Mouse (Mus musculus) cerebellum, adult 11 months (tissue): Measurements from ENCODE around the gene Mettl7a3.
"Not testable (repeated sequence)": the region's sequence is repeated elsewhere in the genome, so short reads cannot be mapped to it uniquely, and the experiment has no call there.

ENCODE experiments used
- DNase-seq: peaks from one replicate; pipeline ENCODE4 v3.0.0; 2022

The Mettl7a3 gene

DNA sequence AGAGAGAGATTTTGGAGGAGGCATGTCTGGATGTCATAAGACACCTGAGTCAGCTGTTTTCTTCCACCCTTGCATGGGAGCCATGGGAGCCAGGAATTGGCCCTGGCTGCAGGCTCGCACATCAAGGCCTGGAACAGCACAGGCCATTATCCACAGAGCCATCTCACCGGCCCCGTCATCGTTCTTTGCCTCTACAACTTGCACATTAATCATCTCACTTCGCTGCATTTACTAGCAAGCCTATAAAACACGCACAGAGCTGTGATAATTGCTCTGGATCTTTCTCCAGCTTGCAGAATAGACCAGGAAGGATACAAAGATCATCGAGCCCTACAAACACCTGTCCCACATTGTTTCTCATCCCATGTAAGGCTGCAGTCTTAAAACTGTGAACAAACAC is 4.0 kb upstream of the Mettl7a3 start:
- DNase-seq = no peak

DNA sequence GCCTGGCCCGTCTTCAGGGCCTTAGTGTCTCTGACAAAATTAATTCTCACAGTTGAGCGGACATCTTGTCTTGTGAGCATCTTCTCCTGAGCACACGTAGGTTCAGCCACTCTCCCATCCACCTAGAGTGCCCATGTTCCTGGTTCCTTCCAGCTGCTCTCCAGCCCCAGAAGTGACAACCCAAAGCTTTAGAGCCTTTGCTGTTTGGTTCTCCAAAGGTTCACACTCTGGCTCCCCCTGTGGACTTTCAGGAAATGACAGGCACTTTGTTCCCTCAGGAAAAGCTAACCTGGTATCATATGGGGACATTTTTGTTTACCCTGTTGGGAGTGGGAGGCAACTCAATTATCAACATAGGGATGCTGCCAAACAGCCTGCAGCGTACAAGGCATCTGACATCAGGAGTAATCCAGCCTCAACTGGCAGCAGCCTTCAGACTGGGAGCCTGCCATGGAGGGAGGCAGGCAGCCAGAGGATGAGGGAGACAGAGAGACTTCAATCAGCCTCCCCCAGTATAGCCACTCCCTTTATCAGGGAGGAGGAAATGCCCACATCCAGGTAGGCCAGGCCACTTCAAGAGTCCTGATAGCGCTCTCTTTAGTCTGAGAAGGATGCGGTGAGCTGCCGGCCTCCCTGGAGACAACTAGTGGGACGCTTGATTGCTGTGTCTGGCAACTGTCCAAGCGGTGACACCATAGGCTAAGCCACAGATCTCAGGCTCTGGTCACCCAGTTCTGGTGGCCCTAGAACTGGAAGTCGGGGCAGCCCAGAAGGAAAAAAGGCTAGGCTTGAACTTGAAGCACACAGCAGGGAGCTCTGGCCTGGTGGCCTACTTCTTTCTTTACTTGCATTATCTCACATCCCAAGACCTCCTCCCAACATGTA is 2.4 kb upstream of the Mettl7a3 start:
- DNase-seq = not testable (repeated sequence)

DNA sequence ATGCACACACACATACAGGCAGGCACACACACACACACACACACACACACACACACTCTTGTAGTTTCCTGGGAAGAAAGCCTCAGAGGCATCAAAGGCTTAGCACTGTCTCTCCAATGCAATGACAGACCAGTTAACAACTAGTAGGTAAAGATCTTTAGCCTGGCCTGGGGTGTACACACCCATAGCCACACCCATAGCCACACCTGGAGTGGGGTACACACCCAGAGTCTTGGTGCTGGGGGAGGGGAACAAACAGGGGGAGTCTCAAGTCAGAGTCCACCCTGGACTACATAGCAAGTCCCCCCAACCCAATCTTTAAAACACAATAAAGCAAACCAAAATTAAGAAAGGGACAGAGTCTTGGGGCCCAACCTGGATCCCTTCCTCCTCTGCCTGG is 2.6 kb downstream of the Mettl7a3 start:
- not testable (repeated sequence) for DNase-seq

DNA sequence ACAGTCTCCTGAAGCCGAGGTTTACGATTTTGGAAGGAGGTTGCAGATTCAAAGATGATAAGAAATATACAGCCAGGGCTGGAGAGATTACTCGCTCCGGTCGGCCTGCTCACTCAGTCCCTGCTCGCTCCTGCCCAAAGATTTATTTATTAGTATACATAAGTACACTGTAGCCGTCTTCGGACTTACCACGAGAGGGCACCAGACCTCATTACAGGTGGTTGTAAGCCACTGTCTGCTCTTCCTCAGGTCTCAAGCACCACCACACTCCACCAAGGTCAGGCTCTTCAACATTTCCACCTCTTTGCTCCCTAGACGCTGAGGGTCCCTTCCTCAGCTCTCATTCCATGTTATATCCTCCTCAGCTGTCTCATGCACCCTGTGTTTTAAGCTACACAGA is 3.1 kb downstream of the Mettl7a3 start:
- peak; percentile 43 for DNase-seq

DNA sequence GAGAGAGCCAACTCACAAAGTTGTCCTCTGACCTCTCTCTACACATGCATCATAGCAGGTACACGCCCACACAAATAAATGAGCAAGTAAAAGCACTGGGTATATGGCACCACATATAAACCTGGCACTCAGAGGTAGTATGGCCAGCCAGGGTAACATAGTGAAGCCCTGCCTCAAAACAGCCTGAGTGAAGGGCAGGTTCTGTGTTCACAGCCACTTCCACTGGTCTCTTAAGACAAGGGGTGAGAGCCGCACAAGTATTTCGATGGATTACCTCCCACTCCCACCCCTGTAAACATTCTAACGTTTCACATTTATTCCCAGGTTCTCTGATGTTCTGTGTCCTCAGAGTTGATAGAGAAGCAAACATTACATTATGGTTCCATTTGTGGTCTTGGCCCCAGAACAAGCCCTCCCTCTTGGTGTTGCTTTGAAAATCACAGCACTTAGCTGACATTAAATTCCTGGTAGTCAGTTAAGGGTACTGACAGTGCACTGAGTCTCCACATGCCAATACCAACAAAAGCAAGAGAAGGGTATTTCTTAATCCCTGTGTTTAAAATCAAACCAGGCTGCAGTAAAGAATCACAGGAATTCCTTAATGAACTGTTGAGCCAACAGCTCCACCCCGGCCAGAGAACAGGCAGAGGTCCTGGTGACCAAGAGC is 6.7 kb downstream of the Mettl7a3 start:
- not testable (repeated sequence) for DNase-seq

DNA sequence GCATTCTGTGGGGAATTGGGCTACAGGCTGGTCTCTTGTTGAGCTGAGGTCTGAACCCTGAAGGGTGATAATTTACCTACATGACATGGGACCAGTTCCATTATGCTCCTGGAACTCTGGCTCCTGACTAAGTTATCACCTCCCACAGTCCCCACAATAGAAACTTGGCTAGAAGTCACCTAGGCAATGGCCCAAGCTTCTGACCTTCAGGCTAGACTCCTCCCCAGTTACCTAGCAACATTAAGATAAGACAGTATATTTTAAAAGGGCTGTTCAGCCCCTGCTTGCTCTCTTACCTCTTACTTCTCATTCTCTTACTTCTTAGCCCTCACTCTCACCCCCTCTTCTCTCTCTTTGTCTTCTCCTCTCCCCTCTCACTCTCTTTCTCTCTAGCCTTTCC is 10.8 kb downstream of the Mettl7a3 start:
- DNase-seq = no peak

DNA sequence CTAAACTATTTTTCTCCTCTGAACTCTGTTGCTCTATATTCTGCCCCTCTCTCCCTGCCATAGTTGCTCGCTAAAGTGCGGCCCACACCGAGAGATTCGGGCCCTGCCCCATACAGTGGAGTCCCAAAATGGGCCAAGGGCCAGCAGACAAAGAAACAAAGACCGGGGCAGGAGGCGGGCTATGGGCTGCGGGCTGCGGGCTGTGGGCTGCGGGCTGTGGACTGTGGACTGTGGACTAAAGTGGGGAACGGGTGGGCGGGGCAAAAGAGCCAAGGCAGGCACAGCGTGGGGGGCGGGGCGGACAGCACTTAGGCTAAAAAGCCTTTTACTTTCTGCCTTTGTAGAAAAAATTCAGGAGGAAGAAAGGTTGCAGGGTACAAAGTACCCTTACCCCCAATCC is 12.0 kb downstream of the Mettl7a3 start:
- DNase-seq = no peak

DNA sequence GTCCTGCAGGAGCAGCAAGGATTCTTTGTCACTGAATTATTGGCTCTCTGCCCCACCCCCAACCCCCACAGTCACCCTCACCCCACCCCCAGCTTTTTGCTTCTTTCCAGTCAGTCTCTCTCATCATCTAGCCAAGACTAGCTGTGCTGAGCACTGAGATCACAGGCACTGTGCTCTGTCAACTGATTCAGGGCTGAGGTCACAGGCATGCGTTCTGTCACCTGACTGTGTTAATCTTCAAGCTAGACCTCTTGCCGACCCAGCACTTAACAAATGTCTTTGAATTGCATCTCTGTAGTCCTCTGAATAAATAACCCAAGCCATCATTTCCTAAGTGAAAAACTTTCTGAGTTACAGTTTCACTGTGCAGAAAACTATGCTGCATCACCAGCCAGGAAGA is 14.8 kb downstream of the Mettl7a3 start:
- no peak for DNase-seq

DNA sequence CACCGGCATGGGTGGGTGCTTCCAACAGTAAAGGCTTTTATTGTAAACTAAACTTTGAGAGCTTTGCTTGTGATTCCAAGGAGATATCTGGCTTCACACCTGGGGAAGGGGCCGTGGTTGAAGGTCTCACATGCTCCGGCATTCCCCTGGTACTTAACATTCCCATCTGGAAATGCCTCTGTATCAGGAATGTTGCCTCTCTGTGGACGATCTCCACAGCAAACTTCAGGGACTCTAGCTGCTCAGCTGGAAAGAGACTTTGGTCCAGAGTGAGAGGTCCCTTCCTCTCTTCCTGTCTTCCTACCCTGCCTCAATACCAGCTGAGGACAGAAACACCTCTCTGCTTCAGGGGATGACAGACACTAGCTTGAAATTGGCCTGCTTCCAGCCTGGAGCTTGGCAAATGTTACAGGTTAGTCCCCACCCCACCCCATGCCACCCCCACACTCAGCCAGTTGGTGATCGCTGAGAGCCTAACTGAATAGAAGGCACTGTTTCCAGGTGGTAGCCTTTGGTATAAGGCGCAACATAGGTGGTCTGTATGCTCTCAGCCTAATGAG is 16.9 kb downstream of the Mettl7a3 start:
- no peak for DNase-seq

DNA sequence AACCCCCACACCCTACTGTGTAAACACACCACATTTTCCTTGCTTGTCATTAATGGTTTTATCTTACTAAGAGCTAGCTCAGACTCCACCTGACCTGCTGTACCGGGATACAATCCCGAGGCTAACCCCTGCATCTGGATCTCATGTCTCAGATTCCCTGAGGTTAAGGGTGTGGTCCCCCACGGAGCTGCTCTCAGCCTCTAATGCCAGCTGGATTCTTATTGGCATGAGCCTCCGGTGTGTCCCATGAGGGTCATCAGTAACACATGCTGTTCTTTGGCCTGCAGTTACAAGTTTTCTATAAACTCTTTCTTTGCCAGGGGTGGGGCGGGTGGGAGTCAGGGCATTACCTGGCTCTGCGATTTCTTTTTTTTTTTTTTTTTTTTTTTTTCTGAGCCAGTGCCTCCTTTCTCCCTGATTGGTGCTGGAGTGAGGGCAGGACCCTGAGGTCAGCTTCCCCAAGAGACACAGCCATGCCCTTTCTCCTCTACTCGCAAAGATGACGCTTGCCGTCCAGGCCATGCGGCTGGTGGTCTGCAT is 18.1 kb downstream of the Mettl7a3 start, which contains the start of the genes Methig1 and Mettl7a2:
Gene Methig1, plus strand, starts transcription at position 439 of the 540 bp plus-strand sequence.
Gene Mettl7a2, plus strand, starts transcription at position 490 of the 540 bp plus-strand sequence.
- no peak for DNase-seq

DNA sequence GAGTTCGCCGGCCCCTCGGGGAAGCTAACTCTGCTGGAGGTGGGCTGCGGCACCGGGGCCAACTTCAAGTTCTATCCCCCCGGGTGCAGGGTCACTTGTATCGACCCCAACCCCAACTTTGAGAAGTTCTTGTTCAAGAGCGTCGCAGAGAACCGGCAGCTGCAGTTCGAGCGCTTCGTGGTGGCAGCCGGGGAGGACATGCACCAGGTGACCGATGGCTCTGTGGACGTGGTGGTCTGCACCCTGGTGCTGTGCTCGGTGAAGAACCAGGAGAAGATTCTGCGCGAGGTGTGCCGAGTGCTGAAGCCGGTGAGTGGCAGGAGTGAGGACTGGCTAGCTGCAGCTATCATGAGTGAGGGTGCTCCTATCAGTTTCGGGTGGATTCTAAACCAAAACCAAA is 18.7 kb downstream of the Mettl7a3 start:
- DNase-seq = not testable (repeated sequence)

DNA sequence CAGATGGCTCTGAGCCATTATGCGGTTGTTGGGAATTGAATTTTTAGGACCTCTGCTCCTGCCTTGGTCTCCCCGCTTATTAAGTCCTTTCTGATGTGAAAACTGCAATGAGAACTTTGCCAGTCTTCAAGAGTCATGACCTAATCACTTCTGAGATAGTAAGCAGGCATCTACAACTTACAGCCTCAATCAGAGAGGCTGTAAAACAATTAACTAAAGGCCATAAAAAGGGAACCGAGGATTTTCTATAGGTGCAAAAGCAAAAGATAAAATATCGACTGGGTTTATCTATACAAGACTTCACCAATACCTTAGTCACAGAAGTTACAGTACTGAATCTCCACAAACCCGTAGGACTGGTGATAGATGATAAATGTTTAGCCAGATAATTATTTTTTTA is 21.1 kb downstream of the Mettl7a3 start:
- no peak for DNase-seq

DNA sequence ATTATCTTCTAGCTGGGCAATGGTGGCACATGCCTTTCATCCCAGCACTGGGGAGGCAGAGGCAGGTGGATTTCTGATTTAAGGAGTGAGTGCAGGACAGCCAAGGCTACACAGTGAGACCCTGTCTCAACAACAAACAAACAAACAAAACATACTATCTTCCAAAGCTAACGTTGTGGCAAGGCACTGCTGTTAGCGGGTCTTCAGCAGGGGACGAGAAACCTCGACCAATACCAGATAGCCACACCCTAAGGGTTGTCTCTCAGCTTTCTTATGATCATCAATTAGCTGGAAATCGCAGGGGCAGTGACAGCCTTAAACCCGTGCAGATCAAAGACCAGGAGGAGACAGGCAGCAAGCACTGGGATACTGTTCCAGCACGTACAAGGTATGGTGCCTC is 29.5 kb downstream of the Mettl7a3 start, which contains the start of gene Higd1c:
Gene Higd1c, plus strand, starts transcription at position 301 of the 400 bp plus-strand sequence.
- DNase-seq = no peak

DNA sequence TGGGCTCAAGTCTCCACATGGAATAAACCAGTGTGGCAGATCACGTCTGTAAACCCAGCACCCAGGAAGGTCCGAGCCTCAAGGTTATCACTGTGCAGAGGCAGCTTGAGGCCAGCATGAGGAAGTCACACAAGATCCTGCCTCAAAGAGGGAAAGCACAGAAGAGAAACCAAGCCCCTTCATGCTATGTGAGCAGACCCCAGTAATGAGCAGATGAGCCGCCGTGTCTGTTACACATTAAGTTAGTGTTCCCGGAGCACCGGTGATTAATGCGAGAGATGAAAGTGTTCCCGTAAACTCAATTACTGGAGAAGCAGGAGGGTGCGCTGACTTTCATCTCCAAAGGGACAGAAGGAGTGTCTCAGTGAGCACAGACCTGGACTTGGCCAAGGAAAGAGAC is 31.2 kb downstream of the Mettl7a3 start:
- DNase-seq = not testable (repeated sequence)

DNA sequence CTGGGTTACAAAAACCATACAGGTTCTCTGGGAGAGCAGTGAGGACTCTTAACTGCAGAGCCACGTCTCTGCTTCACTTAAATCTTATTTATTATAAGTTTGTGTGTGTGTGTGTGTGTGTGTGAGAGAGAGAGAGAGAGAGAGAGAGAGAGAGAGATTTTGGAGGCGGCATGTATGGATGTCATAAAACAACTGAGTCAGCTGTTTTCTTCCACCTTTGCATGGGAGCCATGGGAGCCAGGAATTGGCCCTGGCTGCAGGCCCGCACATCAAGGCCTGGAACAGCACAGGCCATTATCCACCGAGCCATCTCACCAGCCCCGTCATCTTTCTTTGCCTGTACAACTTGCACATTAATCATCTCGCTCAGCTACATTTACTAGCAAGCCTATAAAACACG is 32.4 kb downstream of the Mettl7a3 start:
- no peak for DNase-seq

DNA sequence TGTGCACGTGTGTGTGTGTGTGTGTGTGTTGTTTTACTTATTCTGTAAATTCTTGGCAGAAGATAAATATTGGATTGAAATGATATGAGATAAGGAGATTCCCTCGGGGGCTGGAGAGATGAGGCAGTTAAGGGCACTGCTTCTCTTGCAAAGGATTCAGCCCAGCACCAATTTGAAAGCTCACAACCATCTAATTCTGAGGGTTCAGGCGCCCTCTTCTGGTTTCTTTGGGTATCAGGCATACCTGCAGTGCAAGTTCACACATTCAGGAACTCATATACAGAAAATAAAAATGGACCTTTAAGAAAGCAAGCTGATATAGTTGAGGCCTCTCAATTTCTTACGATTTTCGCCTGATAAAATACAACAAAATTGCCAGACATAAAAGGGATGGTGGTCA is 40.3 kb downstream of the Mettl7a3 start:
- DNase-seq = peak; percentile 27

DNA sequence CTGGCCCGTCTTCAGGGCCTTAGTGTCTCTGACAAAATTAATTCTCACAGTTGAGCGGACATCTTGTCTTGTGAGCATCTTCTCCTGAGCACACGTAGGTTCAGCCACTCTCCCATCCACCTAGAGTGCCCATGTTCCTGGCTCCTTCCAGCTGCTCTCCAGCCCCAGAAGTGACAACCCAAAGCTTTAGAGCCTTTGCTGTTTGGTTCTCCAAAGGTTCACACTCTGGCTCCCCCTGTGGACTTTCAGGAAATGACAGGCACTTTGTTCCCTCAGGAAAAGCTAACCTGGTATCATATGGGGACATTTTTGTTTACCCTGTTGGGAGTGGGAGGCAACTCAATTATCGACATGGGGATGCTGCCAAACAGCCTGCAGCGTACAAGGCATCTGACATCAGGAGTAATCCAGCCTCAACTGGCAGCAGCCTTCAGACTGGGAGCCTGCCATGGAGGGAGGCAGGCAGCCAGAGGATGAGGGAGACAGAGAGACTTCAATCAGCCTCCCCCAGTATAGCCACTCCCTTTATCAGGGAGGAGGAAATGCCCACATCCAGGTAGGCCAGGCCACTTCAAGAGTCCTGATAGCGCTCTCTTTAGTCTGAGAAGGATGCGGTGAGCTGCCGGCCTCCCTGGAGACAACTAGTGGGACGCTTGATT is 43.2 kb downstream of the Mettl7a3 start:
- not testable (repeated sequence) for DNase-seq

DNA sequence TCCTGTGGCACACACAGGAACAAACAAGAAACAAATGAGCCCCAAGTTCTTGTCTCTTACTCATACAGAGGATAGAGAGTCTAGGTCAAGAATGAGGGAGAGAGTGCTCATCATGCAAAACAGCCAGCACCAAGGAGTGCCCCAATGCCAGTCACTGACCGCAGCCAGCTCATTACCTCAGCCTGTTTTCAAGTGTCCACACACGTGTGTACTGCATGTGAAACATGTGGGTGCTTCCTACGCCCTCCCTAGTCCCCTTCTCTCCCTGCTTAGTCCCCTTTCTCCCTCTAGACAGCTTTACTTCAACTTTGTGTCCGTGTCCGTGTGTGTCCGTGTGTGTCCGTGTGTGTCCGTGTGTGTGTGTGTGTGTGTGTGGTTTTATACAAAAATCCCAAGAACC is 44.9 kb downstream of the Mettl7a3 start:
- DNase-seq = no peak

DNA sequence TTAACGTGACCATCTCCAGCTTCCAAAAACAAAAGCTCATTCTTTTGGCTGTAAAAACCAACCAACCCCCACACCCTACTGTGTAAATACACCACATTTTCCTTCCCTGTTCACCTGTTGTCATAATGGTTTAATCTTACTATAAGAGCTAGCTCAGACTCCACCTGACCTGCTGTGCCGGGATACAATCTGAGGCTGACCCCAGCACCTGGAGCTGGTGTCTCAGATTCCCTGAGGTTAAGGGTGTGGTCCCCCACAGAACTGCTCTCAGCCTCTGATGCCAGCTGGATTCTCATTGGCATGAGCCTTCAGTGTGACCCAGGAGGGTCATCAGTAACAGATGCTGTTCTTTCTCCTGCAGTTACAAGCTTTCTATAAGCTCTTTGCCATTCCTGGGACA is 45.4 kb downstream of the Mettl7a3 start:
- no peak for DNase-seq

DNA sequence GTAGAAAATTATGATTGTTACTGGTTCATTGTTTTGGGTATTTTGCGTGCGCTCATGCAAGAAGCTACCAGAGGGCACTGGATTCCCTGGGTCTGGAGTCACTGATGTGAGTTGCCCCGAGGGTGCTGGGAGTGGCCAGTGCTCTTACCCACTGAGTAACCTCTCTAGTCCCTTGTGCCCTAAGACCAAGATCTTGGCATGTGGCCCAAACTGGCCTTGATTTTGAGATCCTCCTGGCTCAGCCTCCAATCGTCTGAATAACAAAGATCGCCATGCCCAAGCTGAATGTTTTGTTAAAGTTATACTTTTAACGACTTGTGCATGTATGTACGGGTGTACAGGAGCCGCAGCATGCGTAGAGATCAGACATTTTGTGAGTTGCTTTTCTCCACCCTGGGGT is 51.0 kb downstream of the Mettl7a3 start:
- DNase-seq = no peak

DNA sequence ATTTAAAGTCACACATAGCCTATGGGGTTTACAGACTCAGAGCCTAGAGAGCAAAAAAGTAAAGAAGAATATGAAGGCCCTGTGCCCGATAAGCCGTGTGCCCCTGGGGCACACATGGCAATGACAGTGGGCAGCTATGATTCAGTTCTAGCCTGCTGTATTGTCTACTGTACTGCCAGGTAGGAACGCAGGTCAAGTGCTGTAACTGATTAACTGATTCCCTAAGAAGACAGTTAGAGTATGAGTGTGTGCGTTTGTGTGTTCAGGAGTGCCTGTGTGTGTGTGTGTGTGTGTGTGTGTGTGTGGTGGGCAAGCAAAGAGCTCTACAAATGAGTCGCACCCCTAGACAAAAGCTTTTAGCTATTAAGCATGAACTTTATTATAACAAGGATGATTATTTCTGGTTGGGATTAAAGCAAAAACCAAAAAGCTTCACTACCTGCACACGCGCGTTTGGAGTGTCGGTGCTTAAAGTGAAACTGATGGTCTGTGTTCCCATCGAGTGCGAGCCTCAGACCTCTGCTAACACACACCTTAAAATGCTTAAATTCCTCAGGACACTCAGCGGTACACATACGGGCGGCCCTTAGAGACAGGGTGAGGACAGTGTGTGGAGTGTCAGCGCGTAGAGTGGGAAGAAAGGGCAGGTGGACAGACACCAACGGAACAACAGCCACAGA is 53.0 kb downstream of the Mettl7a3 start:
- DNase-seq = no peak

DNA sequence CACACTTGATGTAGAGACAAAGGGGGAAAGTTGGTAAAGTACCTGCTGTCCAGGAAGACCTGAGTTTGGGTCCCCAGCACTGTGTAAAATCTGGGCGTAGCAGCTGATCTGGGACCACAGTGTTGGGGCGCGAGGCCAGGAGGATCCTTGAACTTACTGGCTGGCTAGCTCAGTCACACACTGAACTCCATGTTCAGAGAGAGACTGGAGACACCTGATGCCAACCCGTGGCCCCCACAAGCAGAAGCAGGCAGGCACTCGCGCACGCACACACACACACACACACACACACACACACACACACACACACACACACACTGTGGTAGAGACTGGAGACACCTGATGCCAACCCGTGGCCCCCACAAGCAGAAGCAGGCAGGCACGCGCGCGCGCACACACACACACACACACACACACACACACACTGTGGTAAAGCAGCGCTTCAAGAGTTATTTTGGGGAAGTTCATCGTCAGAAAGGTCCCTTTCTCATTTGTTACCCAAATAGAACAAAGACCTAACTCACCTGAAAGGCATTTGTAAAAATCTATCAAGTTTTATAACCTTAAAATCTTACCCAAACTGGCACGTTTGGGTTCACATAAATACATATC is 53.6 kb downstream of the Mettl7a3 start:
- DNase-seq = no peak
